10 mouse cellular contexts compared by ENCODE assay signal in the genomic region with DNA sequence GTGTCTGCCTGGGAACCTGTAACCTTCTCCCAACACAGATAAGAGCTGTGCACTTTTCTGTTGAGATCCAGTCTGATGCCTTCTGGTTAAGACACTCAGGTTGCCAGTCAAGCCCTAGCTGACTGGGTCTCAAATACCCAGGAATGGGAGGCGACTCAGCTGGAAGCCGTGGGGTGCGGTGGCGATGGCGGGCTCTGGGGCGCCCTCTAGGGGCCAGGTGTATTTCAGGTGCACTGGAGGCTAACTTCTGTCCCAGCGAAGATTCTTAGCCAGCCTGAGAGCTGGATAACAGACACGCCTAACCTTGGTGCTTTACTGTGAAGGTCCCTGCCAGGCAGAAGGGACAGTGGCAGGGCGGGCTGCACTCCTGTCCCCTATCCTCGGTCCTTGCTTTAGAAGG.
A peak's percentile ranks its signal among the peaks of the same experiment; 100 is the strongest.
DNase-seq lines count a peak whose midpoint lies in the region; ATAC-seq and TF ChIP-seq lines count a peak whose summit lies in the region.
"Had no signal": no experiment of that assay in that cellular context is flagged by ENCODE, and none has a peak within 500 bp of the region (broad histone marks: within the 10 kb centered on the region; RNA-seq: fewer than 3 reads in every experiment).

No protein-coding gene starts in this region.

- no peak overlapping the region for H3K27ac ChIP-seq in kidney, adult 2 months (ENCODE audit: insufficient read depth, low read depth, low read length)
- no peak overlapping the region for H3K27ac ChIP-seq in kidney, embryonic 16.5 days (ENCODE audit: low read length)
- no peak overlapping the region for H3K27ac ChIP-seq in forebrain, embryonic 14.5 days (ENCODE audit: low read depth, low read length)
- no peak overlapping the region for H3K27ac ChIP-seq in midbrain, embryonic 15.5 days
- H3K27ac ChIP-seq: forebrain, embryonic 13.5 days had no signal

- no peak overlapping the region for H3K4me2 ChIP-seq in kidney, embryonic 16.5 days (replicated peaks; ENCODE audit: low read depth, low read length)
- H3K4me2 ChIP-seq in forebrain, embryonic 14.5 days (ENCODE audit: low read length), result no peak overlapping the region
- no peak overlapping the region for H3K4me2 ChIP-seq in midbrain, embryonic 15.5 days
- H3K4me2 ChIP-seq: forebrain, embryonic 13.5 days had no signal

- DNase-seq in kidney, adult 2 months, result peak; percentile 23
- peak; percentile 38 for DNase-seq in urinary bladder, adult 2 months (ENCODE audit: low spot score)
- no peak for DNase-seq in urinary bladder, postnatal 4 days (ENCODE audit: low spot score in 2 of 2)
- DNase-seq in kidney, postnatal 25 days, result peak; percentile 38 to 52
- no peak for DNase-seq in forebrain, embryonic 14.5 days (ENCODE audit: low spot score)
- no peak for DNase-seq in left cerebral cortex, postnatal 4 days

- no peaks in the 10 kb centered on the region for H3K4me1 ChIP-seq in kidney, adult 2 months (ENCODE audit: control insufficient read depth, insufficient read depth, low read length)
- H3K4me1 ChIP-seq in kidney, embryonic 16.5 days (ENCODE audit: insufficient read depth, low read length), result peaks cover 10% of the 10 kb centered on the region
- no peaks in the 10 kb centered on the region for H3K4me1 ChIP-seq in forebrain, embryonic 14.5 days (ENCODE audit: control insufficient read depth, insufficient read depth, low read length)
- peaks cover 14% of the 10 kb centered on the region for H3K4me1 ChIP-seq in midbrain, embryonic 15.5 days

- TF ChIP-seq POLR2A in kidney, adult 2 months (IDR thresholded peaks at IDR 0.05; ENCODE audit: low read depth, low read length), result no peak

- H3K9ac ChIP-seq in kidney, embryonic 16.5 days (replicated peaks; ENCODE audit: low read length), result no peak overlapping the region
- H3K9ac ChIP-seq in forebrain, embryonic 14.5 days (ENCODE audit: low read length), result no peak overlapping the region
- H3K9ac ChIP-seq in midbrain, embryonic 15.5 days, result no peak overlapping the region
- H3K9ac ChIP-seq: forebrain, embryonic 13.5 days had no signal

- H3K36me3 ChIP-seq in kidney, adult 2 months (ENCODE audit: control insufficient read depth, insufficient read depth, low read length), result no peaks in the 10 kb centered on the region
- no peaks in the 10 kb centered on the region for H3K36me3 ChIP-seq in kidney, embryonic 16.5 days (ENCODE audit: insufficient read depth, low read length)
- no peaks in the 10 kb centered on the region for H3K36me3 ChIP-seq in forebrain, embryonic 14.5 days (ENCODE audit: control insufficient read depth, insufficient read depth, low read length)
- H3K36me3 ChIP-seq in midbrain, embryonic 15.5 days (replicated peaks), result no peaks in the 10 kb centered on the region

- intact Hi-C loops in left cerebral cortex, postnatal 4 days (cut with DNase I), result no loop called here

- no peak overlapping the region for H3K4me3 ChIP-seq in kidney, adult 2 months (ENCODE audit: insufficient read depth, low read depth, low read length)
- H3K4me3 ChIP-seq in kidney, embryonic 16.5 days (ENCODE audit: low read length), result no peak overlapping the region
- no peak overlapping the region for H3K4me3 ChIP-seq in forebrain, embryonic 14.5 days (ENCODE audit: low read depth, low read length)
- H3K4me3 ChIP-seq in midbrain, embryonic 15.5 days, result no peak overlapping the region
- H3K4me3 ChIP-seq: forebrain, embryonic 13.5 days; megakaryocyte, embryonic 14.5 days had no signal

- TF ChIP-seq CTCF in kidney, adult 2 months (conservative IDR thresholded peaks at IDR 0.05; ENCODE audit: insufficient read depth, insufficient read length, low read depth, low read length), result peak; percentile 51

- no peaks in the 10 kb centered on the region; the same call in 1 of the 2 replicates for H3K27me3 ChIP-seq in kidney, adult 2 months (replicated peaks; ENCODE audit: control insufficient read depth, insufficient read depth, low read length)
- peaks cover 97% of the 10 kb centered on the region for H3K27me3 ChIP-seq in kidney, embryonic 16.5 days (ENCODE audit: insufficient read depth, low read length)
- peaks cover 88% of the 10 kb centered on the region for H3K27me3 ChIP-seq in forebrain, embryonic 14.5 days (replicated peaks; ENCODE audit: control insufficient read depth, insufficient read depth, low read length)
- H3K27me3 ChIP-seq in midbrain, embryonic 15.5 days (replicated peaks), result peaks cover 73% of the 10 kb centered on the region

- under 1% methylated on average over 10 of the region's 10 CpGs for WGBS in kidney, adult 2 months
- 7% methylated on average over 10 of the region's 10 CpGs for WGBS in kidney, embryonic 16.5 days
- 10% methylated on average over 10 of the region's 10 CpGs for WGBS in forebrain, embryonic 14.5 days
- 13% methylated on average over 10 of the region's 10 CpGs for WGBS in midbrain, embryonic 15.5 days

- ATAC-seq in kidney, embryonic 16.5 days (ENCODE audit: low FRiP score, low TSS enrichment), result no peak
- no peak for ATAC-seq in forebrain, embryonic 14.5 days
- no peak for ATAC-seq in midbrain, embryonic 15.5 days (replicated peaks)
- ATAC-seq: forebrain, embryonic 13.5 days had no signal

- no peaks in the 10 kb centered on the region for H3K9me3 ChIP-seq in kidney, embryonic 16.5 days (ENCODE audit: low read length)
- no peaks in the 10 kb centered on the region for H3K9me3 ChIP-seq in forebrain, embryonic 14.5 days (replicated peaks; ENCODE audit: control insufficient read depth, low read length)
- H3K9me3 ChIP-seq in midbrain, embryonic 15.5 days, result no peaks in the 10 kb centered on the region
- H3K9me3 ChIP-seq: forebrain, embryonic 13.5 days; megakaryocyte, embryonic 14.5 days had no signal

Comparison
In these comparisons a context has a peak if more than half of its experiments do, and no peak if none do; other contexts are left out.
1. DNase-seq: peak in kidney, adult 2 months (single experiment), urinary bladder, adult 2 months (single experiment) and kidney, postnatal 25 days (2 of 2); none in urinary bladder, postnatal 4 days (0 of 2), forebrain, embryonic 14.5 days (single experiment) and left cerebral cortex, postnatal 4 days (single experiment).